Mouse (Mus musculus): ENCODE results near the gene Ppil4. TPM values are rescaled to one million over a fixed set of nuclear protein-coding genes. Genes with fewer than 3 reads are reported as not detected.

Ppil4 gene
- polyA plus RNA-seq, 1 experiment = not detected

GRCm38 (mm10) chr10:7834671-7835225 lies 42.1 kb downstream of the Ppil4 start:
- no peak for TF ChIP-seq CTCF (IDR thresholded peaks at IDR 0.05; ENCODE audit: insufficient read depth, low read depth, low read length)
- no peak for TF ChIP-seq POLR2A (IDR thresholded peaks at IDR 0.05; ENCODE audit: insufficient read depth, low read depth, low read length)
- peaks cover 9% of the 10 kb centered on the region for H3K4me1 ChIP-seq (ENCODE audit: control insufficient read depth, insufficient read depth, low read length)
- WGBS = 73% methylated on average over 10 of the region's 10 CpGs
- no peak overlapping the region for H3K4me3 ChIP-seq (ENCODE audit: insufficient read depth, low read depth, low read length)
- H3K27ac ChIP-seq (ENCODE audit: insufficient read depth, low read depth, low read length) = no peak overlapping the region

DNA sequence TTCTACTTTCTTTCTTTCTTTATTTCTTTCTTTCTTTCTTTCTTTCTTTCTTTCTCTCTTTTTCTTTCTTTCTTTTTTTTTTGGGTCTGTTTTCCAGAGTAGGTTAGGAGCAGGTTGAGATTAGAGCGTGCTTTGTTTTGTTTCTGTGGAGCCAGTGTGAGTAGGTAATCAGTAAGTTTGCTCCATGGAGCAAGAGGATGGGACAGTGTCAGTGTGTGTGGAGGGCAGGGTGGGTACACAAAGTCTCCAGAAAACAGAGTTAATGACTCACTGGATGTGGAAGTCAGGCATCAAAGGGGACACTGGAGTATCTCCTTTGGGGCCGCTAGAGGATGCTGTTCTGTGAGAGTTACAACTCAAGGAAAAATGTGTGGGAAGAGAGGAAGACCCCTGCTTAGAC lies 44.2 kb downstream of the Ppil4 start:
- Histone ChIP-seq H3K4me3 (ENCODE audit: insufficient read depth, low read depth, low read length) (no peak overlapping the region), H3K27ac (ENCODE audit: insufficient read depth, low read depth, low read length) (no peak overlapping the region), H3K4me1 (ENCODE audit: control insufficient read depth, insufficient read depth, low read length) (peaks cover 17% of the 10 kb centered on the region)
- 73% methylated on average over 2 of the region's 2 CpGs for WGBS
- TF ChIP-seq CTCF (IDR thresholded peaks at IDR 0.05; ENCODE audit: insufficient read depth, low read depth, low read length) (no peak), POLR2A (IDR thresholded peaks at IDR 0.05; ENCODE audit: insufficient read depth, low read depth, low read length) (no peak)

DNA sequence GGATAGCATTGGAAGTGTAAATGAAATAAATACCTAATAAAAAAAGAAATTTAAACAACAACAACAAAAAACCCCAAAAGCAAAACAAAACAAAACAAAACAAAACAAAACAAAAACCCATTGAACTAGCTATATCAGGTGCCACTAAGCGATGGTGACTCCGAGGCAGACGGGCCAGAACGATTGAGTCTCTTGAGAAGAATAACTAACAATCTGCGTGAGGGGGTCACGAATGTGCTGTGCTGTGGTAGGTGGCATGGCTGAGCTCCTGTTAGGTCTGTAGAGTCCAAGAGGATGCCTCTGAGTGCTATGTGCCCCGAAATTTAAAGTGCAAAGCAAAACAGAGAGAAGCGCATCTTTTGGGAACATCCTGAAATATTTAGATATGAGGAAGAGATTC lies 44.8 kb downstream of the Ppil4 start:
- WGBS = 91% methylated on average over 8 of the region's 8 CpGs
- TF ChIP-seq POLR2A (IDR thresholded peaks at IDR 0.05; ENCODE audit: insufficient read depth, low read depth, low read length) (no peak), CTCF (IDR thresholded peaks at IDR 0.05; ENCODE audit: insufficient read depth, low read depth, low read length) (no peak)
- Histone ChIP-seq H3K4me1 (ENCODE audit: control insufficient read depth, insufficient read depth, low read length) (peaks cover 14% of the 10 kb centered on the region), H3K4me3 (ENCODE audit: insufficient read depth, low read depth, low read length) (no peak overlapping the region), H3K27ac (ENCODE audit: insufficient read depth, low read depth, low read length) (no peak overlapping the region)

DNA sequence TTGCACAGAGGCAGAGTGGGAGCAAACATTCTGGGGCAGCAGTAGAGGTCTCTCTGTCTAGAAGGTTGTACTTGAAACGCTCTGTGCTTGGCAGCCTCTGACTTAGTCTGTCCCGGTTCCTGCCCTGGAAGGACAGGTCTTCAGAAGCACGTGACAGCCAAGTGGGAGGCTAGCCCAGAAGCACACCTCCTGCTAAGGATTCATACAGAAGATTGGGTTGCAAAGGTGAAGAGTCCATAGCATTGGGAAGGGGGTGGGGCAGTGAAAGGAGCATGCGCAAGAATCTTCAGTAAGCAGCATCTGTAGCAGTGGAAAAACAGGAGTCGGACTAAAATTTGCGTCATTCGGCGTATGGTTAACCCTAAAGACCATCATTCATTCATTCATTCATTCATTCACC lies 45.3 kb downstream of the Ppil4 start:
- WGBS = 91% methylated on average over 8 of the region's 8 CpGs
- peaks cover 13% of the 10 kb centered on the region for H3K4me1 ChIP-seq (ENCODE audit: control insufficient read depth, insufficient read depth, low read length)
- TF ChIP-seq POLR2A (IDR thresholded peaks at IDR 0.05; ENCODE audit: insufficient read depth, low read depth, low read length) (no peak), CTCF (IDR thresholded peaks at IDR 0.05; ENCODE audit: insufficient read depth, low read depth, low read length) (no peak)
- no peak overlapping the region for H3K4me3 ChIP-seq (ENCODE audit: insufficient read depth, low read depth, low read length)
- H3K27ac ChIP-seq (ENCODE audit: insufficient read depth, low read depth, low read length) = no peak overlapping the region

- Histone ChIP-seq H3K4me3 (ENCODE audit: insufficient read depth, low read depth, low read length) (no peak overlapping the region), H3K4me1 (ENCODE audit: control insufficient read depth, insufficient read depth, low read length) (peaks cover 13% of the 10 kb centered on the region), H3K27ac (ENCODE audit: insufficient read depth, low read depth, low read length) (no peak overlapping the region)
- TF ChIP-seq CTCF (IDR thresholded peaks at IDR 0.05; ENCODE audit: insufficient read depth, low read depth, low read length) (no peak), POLR2A (IDR thresholded peaks at IDR 0.05; ENCODE audit: insufficient read depth, low read depth, low read length) (no peak)
- WGBS = 70% methylated on average over 5 of the region's 5 CpGs
Observed at GRCm38 (mm10) chr10:7838874-7839421, 46.3 kb downstream of the Ppil4 start.

DNA sequence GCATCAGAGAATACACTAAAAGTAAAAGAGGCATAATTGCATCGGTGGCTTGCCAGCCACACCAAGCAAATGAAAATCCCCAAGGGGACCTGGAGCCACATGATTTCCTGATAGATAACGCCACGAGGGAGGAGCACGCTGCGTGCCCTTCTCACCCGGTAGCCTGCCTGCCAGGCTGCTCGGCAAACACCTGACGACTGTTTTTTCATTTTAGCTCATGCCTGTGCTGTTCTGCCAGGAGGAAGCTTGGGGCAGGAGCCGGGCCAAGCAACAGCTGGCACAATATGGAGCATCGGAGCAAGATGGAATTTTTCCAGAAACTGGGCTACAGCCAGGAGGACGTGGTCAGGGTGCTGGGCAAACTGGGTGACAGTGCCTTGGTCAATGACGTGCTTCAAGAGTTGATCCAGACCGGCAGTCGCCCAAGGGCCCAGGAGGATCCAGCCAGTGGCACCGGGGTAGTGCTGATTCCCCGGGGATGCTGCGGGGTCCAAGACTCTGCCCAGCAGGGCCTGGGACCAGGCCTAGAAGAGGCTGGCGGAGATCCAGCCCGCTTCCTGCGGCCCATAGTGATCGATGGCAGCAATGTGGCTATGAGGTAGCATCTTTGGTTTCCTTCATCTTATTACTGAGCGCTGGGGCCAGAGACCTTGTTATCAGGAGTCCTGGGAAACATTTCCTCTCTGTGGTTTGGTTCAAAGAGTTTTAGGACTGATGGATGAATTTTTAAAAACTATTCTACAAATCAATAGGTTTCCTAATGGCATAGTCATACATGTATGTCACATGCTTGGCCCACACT lies 47.1 kb downstream of the Ppil4 start:
- no peak overlapping the region for H3K4me3 ChIP-seq (ENCODE audit: insufficient read depth, low read depth, low read length)
- WGBS = 72% methylated on average over 22 of the region's 22 CpGs
- peaks cover 13% of the 10 kb centered on the region for H3K4me1 ChIP-seq (ENCODE audit: control insufficient read depth, insufficient read depth, low read length)
- TF ChIP-seq CTCF (IDR thresholded peaks at IDR 0.05; ENCODE audit: insufficient read depth, low read depth, low read length) = no peak
- no peak for TF ChIP-seq POLR2A (IDR thresholded peaks at IDR 0.05; ENCODE audit: insufficient read depth, low read depth, low read length)
- no peak overlapping the region for H3K27ac ChIP-seq (ENCODE audit: insufficient read depth, low read depth, low read length)

- WGBS = 87% methylated on average over 2 of the region's 2 CpGs
- TF ChIP-seq POLR2A (IDR thresholded peaks at IDR 0.05; ENCODE audit: insufficient read depth, low read depth, low read length) = no peak
Observed at GRCm38 (mm10) chr10:7840353-7840733, 47.7 kb downstream of the Ppil4 start.

DNA sequence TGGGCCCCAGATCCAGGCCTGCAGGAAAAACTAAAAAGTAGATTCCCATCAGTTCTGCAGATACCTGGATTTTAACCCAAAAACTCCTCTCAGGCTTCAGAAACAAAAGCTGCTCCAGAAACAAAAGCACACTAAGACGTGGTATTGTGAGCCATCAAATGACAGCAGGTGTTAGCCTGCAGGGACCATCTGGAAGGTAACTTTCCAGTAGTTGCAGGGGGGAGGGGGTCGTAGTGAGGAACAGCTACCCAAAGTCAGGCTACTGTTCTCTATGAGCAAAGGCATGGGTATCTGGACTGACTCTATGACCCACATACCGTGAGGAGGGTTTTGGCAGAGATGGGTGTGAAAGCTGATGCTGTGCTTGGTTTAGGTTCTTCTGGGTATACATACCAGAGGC lies 48.1 kb downstream of the Ppil4 start:
- Histone ChIP-seq H3K4me1 (ENCODE audit: control insufficient read depth, insufficient read depth, low read length) (peaks cover 13% of the 10 kb centered on the region), H3K27ac (ENCODE audit: insufficient read depth, low read depth, low read length) (no peak overlapping the region), H3K4me3 (ENCODE audit: insufficient read depth, low read depth, low read length) (no peak overlapping the region)
- WGBS = 78% methylated on average over 3 of the region's 3 CpGs
- TF ChIP-seq CTCF (IDR thresholded peaks at IDR 0.05; ENCODE audit: insufficient read depth, low read depth, low read length) = no peak
- TF ChIP-seq POLR2A (IDR thresholded peaks at IDR 0.05; ENCODE audit: insufficient read depth, low read depth, low read length) = no peak

More at GRCm38 (mm10) chr10:7840353-7840733, 47.7 kb downstream of the Ppil4 start:
- no peak overlapping the region for H3K4me3 ChIP-seq (ENCODE audit: insufficient read depth, low read depth, low read length)
- H3K4me1 ChIP-seq (ENCODE audit: control insufficient read depth, insufficient read depth, low read length) = peaks cover 13% of the 10 kb centered on the region
- no peak overlapping the region for H3K27ac ChIP-seq (ENCODE audit: insufficient read depth, low read depth, low read length)

DNA sequence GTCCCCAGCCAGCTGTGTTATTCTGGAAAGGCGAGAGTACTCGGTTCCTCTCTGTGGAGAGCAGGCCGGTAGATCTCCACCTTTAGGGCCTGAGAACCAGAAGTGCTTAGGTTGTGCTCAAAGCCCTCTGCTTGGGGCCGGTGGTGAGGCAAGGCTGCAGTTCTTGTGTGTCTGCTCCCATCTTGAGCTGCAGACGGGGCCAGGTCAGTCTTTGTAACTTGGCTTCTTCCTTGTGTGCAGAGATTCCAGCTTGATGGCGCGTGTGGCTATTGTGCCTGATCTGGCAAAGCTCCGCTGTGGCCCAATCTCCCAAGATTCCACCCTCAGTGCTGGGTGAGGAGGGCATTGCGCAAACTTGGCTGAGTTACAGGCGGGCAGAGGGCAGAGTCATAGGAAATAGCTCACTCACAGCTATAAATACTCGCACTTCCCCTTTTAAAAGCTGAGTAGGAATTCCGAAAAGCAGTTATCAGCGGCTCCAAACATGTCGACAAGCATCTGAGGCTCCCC lies 48.9 kb downstream of the Ppil4 start:
- Histone ChIP-seq H3K27ac (ENCODE audit: insufficient read depth, low read depth, low read length) (peak overlapping the region; percentile 17; the same call in 1 of the 2 replicates), H3K4me3 (ENCODE audit: insufficient read depth, low read depth, low read length) (no peak overlapping the region), H3K4me1 (ENCODE audit: control insufficient read depth, insufficient read depth, low read length) (peaks cover 13% of the 10 kb centered on the region)
- 45% methylated on average over 14 of the region's 14 CpGs for WGBS
- TF ChIP-seq CTCF (IDR thresholded peaks at IDR 0.05; ENCODE audit: insufficient read depth, low read depth, low read length) (no peak), POLR2A (IDR thresholded peaks at IDR 0.05; ENCODE audit: insufficient read depth, low read depth, low read length) (no peak)

Data from olfactory bulb, adult 2 months (tissue).